Mouse (Mus musculus): ENCODE measurements around the gene Egr4.

Egr4 gene

GRCm38 (mm10) chr6:85496976-85497375 lies 16.4 kb downstream of the Egr4 start:
- no peak for DNase-seq (ENCODE audit: low spot score)

DNA sequence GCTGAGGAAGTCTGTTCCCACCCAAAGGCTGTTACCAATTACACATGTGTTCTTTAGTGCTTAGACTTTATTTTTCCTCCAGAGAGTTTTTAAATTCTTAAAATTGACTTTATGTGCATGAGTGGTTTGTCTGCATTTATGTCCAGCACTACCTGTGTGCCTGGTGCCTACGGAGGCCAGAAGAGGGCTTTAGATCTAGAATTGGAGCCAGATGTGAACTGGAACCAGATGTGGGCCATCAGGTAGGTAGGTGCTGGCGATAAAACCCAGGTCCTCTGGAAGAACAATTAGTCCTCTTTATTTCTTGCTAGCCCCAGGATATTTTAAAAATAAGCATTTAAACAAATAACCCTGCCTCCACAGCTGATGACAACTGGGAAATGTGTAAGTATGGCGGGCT lies 21.8 kb downstream of the Egr4 start:
- no peak for DNase-seq (ENCODE audit: low spot score)

- DNase-seq (ENCODE audit: low spot score) = no peak
Measured at GRCm38 (mm10) chr6:85490252-85490651, 23.1 kb downstream of the Egr4 start.

GRCm38 (mm10) chr6:85489717-85490116 lies 23.7 kb downstream of the Egr4 start:
- DNase-seq (ENCODE audit: low spot score) = no peak

- DNase-seq (ENCODE audit: low spot score) = no peak
Measured at GRCm38 (mm10) chr6:85488510-85488909, 24.9 kb downstream of the Egr4 start.

DNA sequence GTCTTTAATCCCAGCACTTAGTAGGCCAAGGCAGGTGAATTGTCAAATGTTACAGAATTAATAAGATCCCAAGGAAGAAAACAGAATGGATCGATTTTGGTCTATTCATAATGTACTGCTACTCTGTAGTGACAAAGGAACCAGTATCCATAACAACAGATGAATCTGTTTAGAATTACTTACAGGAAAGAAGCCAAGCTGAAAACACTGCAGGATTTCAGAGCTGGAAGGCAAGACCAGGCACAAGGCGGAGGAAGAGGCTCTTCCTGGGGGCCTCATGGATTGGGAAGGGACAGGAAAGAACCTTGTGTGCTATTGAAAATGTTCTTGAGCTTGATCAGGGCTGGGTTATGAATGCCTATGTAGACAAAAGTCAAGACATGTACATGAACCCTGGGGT lies 27.7 kb downstream of the Egr4 start:
- no peak for DNase-seq (ENCODE audit: low spot score)

- no peak for DNase-seq (ENCODE audit: low spot score)
Measured at GRCm38 (mm10) chr6:85483843-85484721, 29.3 kb downstream of the Egr4 start.

- DNase-seq (ENCODE audit: low spot score) = no peak
Measured at GRCm38 (mm10) chr6:85480685-85481084, 32.7 kb downstream of the Egr4 start.

DNA sequence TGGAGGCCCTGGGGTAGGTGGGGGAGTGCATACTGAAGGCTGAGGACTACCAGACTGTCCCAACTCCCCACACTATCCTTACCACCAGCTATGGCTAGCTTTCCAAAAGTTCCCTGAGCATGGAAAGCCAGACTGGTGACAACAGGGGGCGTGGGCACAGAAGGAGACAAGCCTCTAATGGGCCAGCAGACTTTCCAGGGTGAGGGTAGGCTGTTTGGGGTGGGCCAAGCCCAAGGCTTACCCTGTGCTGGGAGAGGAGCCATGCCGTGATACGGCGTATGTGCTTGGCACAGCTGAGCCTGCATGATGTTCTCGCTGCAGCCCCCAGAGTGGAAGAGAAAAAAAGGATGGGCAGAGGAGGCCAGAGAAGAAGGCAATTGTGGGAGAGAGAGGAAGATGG lies 33.4 kb downstream of the Egr4 start:
- DNase-seq (ENCODE audit: low spot score) = no peak

DNA sequence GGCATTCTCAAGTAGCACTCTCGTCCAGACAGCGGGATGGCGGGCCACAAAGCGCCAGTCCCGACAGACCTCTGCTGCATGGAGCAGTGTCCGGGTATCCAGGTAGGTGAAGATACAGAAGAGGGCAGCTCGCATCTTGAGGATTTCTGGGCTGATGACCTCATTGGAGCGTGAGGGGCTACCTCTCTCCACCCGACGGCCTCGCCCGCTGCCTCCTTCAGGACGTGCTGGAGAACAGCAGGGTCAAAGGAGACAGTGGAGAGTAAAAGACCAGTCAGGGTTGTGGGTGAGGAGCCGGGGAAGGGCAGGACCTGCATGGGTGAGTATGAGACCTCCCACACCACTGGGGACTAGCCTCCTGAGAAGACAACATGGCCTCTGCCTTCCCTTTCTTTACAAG lies 35.0 kb downstream of the Egr4 start:
- DNase-seq (ENCODE audit: low spot score) = no peak

- no peak for DNase-seq (ENCODE audit: low spot score)
Measured at GRCm38 (mm10) chr6:85477366-85477917, 35.9 kb downstream of the Egr4 start.

GRCm38 (mm10) chr6:85475581-85475980 lies 37.8 kb downstream of the Egr4 start:
- no peak for DNase-seq (ENCODE audit: low spot score)

DNA sequence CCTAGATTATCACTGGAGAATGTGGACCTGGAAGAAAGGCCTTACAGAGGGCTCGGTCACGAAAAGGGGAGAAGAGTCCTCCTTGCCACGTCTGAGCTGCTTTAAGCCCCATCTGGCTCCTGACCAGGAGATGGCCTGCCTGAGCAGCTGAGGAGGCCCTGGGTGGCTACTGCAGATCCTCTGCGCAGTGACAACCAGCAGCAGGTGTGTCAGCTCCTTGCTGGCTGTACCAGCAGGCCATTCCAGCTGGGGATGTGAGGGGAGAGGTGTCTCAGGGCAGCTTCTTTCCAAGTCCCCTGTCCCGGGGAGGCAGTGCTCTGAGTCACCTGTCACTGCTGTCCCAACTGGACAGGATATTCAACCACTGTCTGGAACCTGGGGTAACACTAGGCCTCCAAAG lies 40.8 kb downstream of the Egr4 start:
- DNase-seq (ENCODE audit: low spot score) = no peak

DNA sequence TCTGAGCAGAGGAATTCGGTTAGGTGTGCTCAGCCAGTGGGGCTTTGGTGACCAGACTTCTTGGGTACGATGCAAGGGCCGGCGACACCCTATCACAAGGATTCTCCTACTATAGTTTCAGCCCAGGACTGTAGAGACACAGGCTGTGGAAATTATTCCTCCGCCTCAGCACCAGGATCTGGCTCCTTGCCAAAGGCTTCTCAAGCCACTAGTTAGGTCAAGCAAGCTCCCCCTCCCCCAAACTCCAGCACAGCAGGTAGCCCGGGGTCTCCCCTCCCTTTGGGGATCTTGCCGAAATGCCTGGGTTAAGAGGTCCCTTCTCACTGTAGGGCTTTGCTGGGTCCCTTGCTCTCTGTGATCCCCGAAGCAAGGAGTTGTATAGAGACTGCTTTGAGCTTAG lies 41.4 kb downstream of the Egr4 start:
- DNase-seq (ENCODE audit: low spot score) = no peak

GRCm38 (mm10) chr6:85469660-85470430 lies 43.5 kb downstream of the Egr4 start:
- DNase-seq (ENCODE audit: low spot score) = no peak

DNA sequence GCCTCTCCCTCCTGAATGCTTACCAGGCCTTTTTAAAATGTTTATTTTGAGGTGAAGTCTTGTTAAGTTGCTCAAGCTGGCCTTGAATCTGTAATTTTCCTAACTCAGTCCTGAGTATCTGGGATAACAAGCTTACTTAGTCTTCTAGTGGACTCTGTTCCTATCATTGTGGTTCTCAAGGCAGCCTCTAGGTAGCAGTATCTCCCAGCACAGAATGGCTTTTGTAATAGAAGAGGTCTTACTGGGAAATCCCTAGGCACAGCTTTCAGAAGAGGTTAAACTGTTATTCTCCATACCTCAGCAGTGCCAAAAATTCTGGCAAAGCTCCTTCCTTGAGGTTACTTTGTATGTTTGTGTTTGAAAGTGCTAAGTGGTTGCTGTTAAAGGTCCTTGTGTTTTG lies 48.0 kb downstream of the Egr4 start:
- no peak for DNase-seq (ENCODE audit: low spot score)

Measured in ovary, adult 18-20 months (tissue).